Mouse (Mus musculus) E14TG2a.4 (cell line): Measurements from ENCODE around the gene Slc4a2.

Source experiments
- H3K27me3 ChIP-seq: 2 replicates; pipeline ENCODE4 v1.6.1; 2014; ENCODE audit warnings: low read length, control low read depth; ENCODE audit not compliant: insufficient read depth
- H3K36me3 ChIP-seq: 2 replicates; pipeline ENCODE4 v1.6.1; 2014; ENCODE audit warnings: low read length, control low read depth; ENCODE audit not compliant: insufficient read depth
- H3K4me1 ChIP-seq: replicated peaks from 2 replicates; pipeline ENCODE4 v1.6.1; 2014; ENCODE audit warnings: low read depth, low read length, control low read depth
- H3K4me3 ChIP-seq: replicated peaks from 2 replicates; pipeline ENCODE4 v1.5.1; 2014; ENCODE audit warnings: mild to moderate bottlenecking, low read length
- H3K9me3 ChIP-seq: 2 replicates; pipeline ENCODE4 v1.6.1; 2014; ENCODE audit warnings: low read length, control low read depth
- CTCF ChIP-seq: conservative IDR thresholded peaks from 2 replicates; pipeline ENCODE4 v1.5.1; 2014; ENCODE audit warnings: low read length
- NANOG ChIP-seq: IDR thresholded peaks from 2 replicates; pipeline ENCODE4 v1.6.1; 2014; ENCODE audit warnings: borderline replicate concordance, low read length, mixed read lengths
- POU5F1 ChIP-seq: IDR thresholded peaks from 2 replicates; pipeline ENCODE4 v1.6.1; 2014; ENCODE audit warnings: low read length, borderline replicate concordance

Gene Slc4a2

GRCm38 (mm10) chr5:24445428-24446080 is 21.9 kb downstream of the Slc4a2 start:
- TF ChIP-seq NANOG, result no peak
- no peak for TF ChIP-seq CTCF
- no peak for TF ChIP-seq POU5F1
- Histone ChIP-seq H3K36me3 (peaks cover 36% of the 10 kb centered on the region), H3K27me3 (peaks cover 18% of the 10 kb centered on the region), H3K4me3 (peak overlapping the region; percentile 98), H3K9me3 (no peaks in the 10 kb centered on the region), H3K4me1 (peaks cover 67% of the 10 kb centered on the region)

DNA sequence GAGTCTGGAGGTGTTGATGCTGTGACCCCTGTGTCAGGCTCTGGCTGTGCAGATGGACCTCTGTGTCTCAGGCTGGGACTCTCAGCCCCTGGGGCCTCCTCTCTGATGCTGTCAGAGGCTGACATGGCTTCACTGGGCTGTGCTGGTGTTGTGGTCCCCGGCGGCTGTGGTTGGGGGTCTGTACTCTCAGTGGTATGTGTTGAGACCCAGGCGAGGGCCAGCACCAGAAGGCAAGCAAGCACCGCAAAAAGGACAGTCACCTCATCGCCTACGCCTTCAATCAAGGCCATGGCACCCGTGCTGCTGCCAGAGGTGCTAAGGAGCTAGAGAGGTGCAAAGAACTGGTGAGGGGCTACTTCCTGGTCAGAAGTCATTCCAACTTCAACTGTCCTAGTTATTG is 23.0 kb downstream of the Slc4a2 start:
- no peaks in the 10 kb centered on the region for H3K9me3 ChIP-seq
- no peak for TF ChIP-seq NANOG
- TF ChIP-seq POU5F1, result no peak
- TF ChIP-seq CTCF, result no peak
- peak overlapping the region; percentile 81 for H3K4me3 ChIP-seq
- H3K4me1 ChIP-seq, result peaks cover 62% of the 10 kb centered on the region
- H3K27me3 ChIP-seq, result peaks cover 23% of the 10 kb centered on the region
- H3K36me3 ChIP-seq, result peaks cover 25% of the 10 kb centered on the region

- H3K27me3 ChIP-seq, result peaks cover 27% of the 10 kb centered on the region
- peak within 1 kb of the TSS; percentile 81 for H3K4me3 ChIP-seq
- TF ChIP-seq CTCF (no peak), NANOG (no peak), POU5F1 (no peak)
- peaks cover 55% of the 10 kb centered on the region for H3K4me1 ChIP-seq
- H3K36me3 ChIP-seq, result peaks cover 13% of the 10 kb centered on the region
- no peaks in the 10 kb centered on the region for H3K9me3 ChIP-seq
Observed at GRCm38 (mm10) chr5:24447624-24448298, 24.1 kb downstream of the Slc4a2 start, which contains the start of gene Tmub1. TSS of gene Tmub1 (minus strand) at chr5:24447854.

GRCm38 (mm10) chr5:24451264-24452029 is 27.8 kb downstream of the Slc4a2 start:
- Histone ChIP-seq H3K4me1 (peaks cover 61% of the 10 kb centered on the region), H3K36me3 (peaks cover 13% of the 10 kb centered on the region; the same call in 1 of the 2 replicates), H3K4me3 (peak overlapping the region; percentile 89), H3K27me3 (peaks cover 38% of the 10 kb centered on the region), H3K9me3 (no peaks in the 10 kb centered on the region)
- no peak for TF ChIP-seq CTCF
- no peak for TF ChIP-seq POU5F1
- no peak for TF ChIP-seq NANOG

- H3K4me3 ChIP-seq, result peak within 1 kb of the TSS; percentile 89
- H3K4me1 ChIP-seq, result peaks cover 56% of the 10 kb centered on the region
- no peaks in the 10 kb centered on the region for H3K9me3 ChIP-seq
- peaks cover 38% of the 10 kb centered on the region for H3K27me3 ChIP-seq
- no peak for TF ChIP-seq POU5F1
- no peak for TF ChIP-seq CTCF
- peaks cover 17% of the 10 kb centered on the region; the same call in 1 of the 2 replicates for H3K36me3 ChIP-seq
Observed at GRCm38 (mm10) chr5:24452030-24452690, 28.5 kb downstream of the Slc4a2 start, which contains the start of gene Agap3. TSS of gene Agap3 (plus strand) at chr5:24452177.

DNA sequence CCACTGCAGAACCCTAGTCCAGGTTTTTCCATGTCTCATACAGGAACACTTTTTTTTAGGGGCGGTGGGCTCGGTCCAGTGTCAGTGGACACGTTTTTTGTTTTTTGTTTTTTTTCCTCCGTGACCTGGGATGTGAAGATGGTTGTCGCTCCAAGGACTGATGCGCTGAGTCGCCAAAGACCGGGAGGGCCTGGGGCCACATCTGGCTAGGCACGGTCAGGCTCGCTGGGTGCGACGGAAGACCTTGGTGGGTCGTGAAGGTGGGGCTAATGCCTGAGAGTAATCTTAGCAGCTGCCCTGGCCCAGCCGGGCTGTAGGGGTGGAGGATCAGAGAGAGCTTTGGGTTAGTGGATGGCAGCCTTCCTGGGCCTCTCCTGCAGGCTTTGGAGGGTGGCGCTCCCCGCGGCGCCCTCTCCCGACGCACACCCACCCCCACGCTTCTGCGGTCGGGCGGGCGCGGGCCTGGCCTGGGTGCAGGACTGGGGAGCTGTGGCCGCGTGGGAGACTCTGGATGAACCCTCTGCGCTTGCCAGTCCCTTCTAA is 29.1 kb downstream of the Slc4a2 start:
- peak overlapping the region; percentile 89 for H3K4me3 ChIP-seq
- peaks cover 38% of the 10 kb centered on the region for H3K27me3 ChIP-seq
- TF ChIP-seq POU5F1, result no peak
- no peak for TF ChIP-seq CTCF
- no peak for TF ChIP-seq NANOG
- peaks cover 52% of the 10 kb centered on the region for H3K4me1 ChIP-seq
- H3K9me3 ChIP-seq, result no peaks in the 10 kb centered on the region
- H3K36me3 ChIP-seq, result peaks cover 23% of the 10 kb centered on the region

GRCm38 (mm10) chr5:24453283-24453984 is 29.8 kb downstream of the Slc4a2 start:
- H3K36me3 ChIP-seq, result peaks cover 29% of the 10 kb centered on the region
- H3K4me3 ChIP-seq, result peak overlapping the region; percentile 89
- peaks cover 45% of the 10 kb centered on the region for H3K4me1 ChIP-seq
- no peaks in the 10 kb centered on the region for H3K9me3 ChIP-seq
- no peak for TF ChIP-seq POU5F1
- TF ChIP-seq NANOG, result no peak
- no peak for TF ChIP-seq CTCF
- peaks cover 37% of the 10 kb centered on the region for H3K27me3 ChIP-seq

DNA sequence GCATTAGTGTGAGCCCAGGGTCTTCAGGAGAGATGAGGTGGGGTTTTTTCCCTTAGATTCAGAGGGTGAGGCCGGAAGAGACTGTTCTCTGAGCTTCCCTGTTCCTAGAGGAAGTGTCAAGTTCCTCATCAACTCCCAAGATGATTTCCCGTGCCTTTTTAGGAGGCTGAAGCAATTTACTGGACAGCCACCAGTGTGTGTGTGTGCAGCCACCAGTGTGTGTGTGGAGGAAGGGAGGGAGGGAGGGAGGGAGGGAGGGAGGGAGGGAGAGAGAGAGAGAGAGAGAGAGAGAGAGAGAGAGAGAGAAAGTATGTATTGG is 30.3 kb downstream of the Slc4a2 start:
- H3K9me3 ChIP-seq, result no peaks in the 10 kb centered on the region
- H3K4me1 ChIP-seq, result peaks cover 45% of the 10 kb centered on the region
- H3K27me3 ChIP-seq, result peaks cover 32% of the 10 kb centered on the region
- peaks cover 34% of the 10 kb centered on the region for H3K36me3 ChIP-seq
- H3K4me3 ChIP-seq, result peak overlapping the region; percentile 89
- TF ChIP-seq POU5F1 (no peak), NANOG (no peak), CTCF (no peak)
